Mouse (Mus musculus): ENCODE results near the gene Erich3.

The Erich3 gene

DNA sequence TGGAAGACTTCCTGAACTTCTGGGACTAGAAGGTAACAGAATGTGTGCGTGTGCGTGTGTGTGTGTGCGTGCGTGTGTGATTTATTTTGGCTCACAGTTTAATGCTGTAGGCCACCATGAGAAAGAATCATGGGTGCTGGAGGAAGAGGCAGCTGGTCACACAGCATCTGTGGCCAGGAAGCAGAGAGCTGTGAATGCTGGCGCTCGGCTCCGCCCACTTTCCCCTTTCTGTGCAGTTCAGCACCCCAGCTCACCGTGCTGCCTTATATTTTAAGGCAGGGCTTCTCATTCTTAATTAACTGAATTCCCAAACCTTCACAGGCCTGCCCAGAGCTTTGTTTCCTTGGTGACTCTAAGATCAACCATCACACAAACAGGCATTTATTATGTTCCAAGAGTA lies 9.7 kb downstream of the Erich3 start:
- DNase-seq (ENCODE audit: low read depth, low spot score): no peak

DNA sequence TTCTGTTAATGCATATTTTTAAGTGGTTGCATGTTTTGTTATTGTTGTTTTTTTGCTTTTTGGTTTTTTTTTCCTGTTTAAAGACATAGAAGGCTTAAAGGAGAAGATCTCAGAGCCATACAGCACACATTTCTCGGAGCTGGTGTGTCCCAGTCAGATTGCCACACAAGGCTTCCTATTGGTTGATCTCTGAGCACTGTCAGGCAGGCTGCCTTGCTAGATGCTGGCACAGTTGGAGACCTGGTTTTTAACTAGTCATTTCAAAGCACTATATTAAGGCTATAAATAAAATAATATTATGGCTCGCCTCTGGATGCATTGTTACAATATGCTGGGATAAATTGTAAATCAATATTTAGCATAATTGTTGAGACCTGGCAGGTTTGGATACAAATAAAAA lies 18.9 kb downstream of the Erich3 start:
- DNase-seq (ENCODE audit: low read depth, low spot score): no peak

DNA sequence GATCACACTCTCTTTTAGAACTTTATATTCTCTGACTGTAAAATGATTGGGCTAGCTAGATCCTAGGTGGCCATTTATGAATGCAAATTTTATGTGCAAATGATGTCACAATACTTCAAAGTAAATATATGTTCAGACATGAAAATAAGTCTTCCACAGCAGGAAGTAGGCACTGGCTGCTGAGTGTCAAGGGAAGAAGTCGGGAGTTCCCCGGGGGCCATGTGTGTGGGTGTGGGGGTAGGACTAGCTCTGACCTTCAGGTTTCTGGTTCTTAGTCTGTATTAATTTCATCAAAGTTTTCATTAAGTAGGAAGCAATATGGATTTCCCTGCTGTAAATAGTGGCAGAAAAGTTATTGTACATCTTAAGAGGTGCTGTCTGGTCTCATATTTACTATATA lies 20.0 kb downstream of the Erich3 start:
- DNase-seq (ENCODE audit: low read depth, low spot score): no peak

DNA sequence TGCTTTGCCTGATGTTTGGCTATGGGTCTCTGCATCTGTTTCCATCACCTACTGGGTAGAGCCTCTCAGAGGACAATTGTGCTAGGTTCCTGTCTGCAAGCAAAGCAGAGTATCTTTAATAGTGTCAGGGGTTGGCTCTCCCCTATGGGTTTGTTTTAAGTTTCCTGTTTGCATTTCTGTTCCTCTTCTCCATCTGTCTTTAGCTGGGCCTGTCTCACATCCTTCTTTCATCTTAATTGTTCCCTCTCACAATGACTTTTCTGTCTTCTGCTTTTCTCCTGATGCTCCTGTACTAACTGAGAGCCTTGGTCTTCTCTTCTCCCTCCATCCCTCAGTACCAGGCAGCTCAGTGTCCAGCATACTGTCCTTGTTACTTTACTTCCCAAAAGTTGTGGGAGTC lies 26.6 kb downstream of the Erich3 start:
- no peak for DNase-seq (ENCODE audit: low read depth, low spot score)

DNA sequence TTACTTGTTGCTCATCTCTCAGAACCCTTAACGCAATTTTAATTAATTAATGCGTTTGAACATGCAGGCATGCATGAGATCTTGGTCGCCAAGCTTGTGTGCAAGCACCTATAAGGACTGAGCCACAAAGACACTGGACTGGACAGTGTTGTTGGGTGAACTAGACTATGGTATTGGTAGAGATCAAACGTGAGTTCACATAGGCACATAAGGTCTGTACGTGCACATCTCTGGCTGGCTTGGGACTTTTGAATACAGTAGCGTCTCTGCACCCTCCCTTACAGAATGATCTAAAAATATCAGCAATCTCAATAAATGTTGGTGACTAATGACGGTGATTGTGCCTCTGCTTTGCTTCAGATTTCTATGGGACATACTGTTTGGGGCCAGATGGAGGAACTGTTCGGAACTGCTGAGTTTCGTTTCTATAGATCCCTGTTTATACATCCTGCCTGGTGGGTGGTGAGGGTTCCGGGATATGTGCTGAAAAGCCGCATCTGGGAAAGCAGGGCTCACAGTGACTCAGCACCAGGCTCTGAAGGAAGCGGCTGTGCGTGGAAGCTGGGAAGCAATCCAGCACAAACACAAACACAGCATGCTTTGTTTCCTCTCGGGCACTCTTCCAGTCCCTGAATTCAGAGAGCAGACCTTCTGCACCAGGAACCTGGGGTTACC lies 28.4 kb downstream of the Erich3 start:
- DNase-seq (ENCODE audit: low read depth, low spot score): peak; percentile 65

DNA sequence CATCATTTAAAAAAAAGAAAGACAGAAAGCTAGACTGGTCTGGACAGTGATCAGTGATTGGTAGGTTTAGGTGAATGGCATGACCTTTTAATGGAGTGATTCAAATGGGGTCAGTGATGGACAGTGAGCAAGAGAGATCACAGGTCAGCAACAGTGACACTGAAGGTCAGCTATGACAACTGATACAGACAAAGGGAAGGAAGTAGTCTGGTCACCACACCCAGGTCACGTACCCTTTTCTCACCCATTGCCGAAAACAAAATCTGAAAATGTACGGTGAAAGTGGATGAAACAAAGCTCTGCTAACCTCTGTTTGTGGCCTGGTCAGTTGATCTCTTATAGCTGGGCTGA lies 28.9 kb downstream of the Erich3 start:
- no peak for DNase-seq (ENCODE audit: low read depth, low spot score)

DNA sequence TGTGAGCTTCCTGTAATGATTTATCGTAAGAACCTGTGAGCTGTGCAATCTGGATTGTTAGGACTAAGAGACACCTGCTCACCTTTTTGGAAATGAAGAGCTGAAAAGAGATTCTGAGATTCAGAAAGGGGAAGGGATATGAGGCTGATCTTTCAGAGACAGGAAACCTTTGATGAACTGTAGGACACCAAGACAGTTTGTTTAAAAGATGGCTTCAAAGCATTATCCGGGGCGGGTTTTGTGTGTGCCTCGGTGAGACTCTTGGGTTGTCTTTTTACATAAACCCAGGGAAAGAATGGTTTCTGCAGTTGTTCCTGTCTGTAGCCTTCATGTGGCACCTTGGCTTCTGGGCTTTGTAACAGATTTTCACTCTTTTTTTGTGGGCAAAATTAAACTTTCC lies 30.2 kb downstream of the Erich3 start:
- no peak for DNase-seq (ENCODE audit: low read depth, low spot score)

DNA sequence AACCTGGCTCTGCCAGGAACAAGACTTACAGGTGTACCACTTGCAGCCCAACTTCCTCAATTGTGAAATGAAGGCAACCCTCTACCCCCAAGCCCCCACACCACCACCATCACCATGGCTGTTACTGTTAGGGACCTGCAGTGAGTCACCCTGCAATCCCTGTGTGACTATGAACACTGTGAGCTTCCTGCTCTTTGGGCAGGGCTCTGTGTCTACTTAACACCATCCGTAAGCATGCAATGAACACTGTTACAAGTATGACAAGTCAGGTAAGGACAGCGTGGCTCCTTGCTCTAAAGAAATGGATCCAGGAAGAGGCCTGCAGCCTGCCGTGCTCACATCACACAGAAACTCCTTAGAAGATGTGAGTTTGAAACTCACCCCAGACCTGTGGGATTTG lies 33.0 kb downstream of the Erich3 start:
- no peak for DNase-seq (ENCODE audit: low read depth, low spot score)

DNA sequence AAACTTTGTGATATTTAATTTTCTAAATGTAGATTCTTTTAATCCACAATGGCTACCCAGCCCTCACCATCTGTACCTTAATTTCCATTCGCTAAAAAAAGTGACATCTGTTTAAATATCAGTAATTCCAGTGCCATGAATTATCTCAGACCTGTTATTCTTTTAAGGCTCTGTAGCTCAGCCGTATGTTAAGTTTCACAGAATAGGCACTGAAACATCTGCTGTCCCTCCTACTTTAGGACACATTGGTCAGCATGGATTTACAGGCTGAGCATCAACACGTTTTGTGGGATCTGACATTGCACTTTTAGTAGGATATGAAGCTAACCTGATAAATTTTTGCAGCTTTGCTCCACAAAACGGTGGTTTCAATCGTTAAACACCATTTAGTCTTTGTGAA lies 35.2 kb downstream of the Erich3 start:
- DNase-seq (ENCODE audit: low read depth, low spot score): no peak

DNA sequence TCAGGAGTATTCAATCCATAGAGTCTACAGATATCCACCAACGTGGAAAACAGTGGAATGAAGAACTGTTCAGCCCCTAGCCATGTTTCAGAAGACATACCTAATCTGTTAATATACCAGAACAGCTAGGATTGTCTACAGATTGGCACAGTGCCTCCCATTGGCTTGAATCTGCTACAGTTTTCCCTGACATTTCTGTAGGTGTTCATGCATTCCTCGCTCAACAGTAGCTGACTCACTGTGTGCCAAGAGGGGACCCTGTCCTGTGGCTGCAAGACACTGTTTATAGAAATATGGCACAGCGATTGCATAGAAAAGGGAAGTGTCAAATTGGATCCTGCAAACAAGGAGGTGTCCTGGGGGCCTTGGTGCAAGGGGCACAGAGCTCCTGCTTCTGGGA lies 36.6 kb downstream of the Erich3 start:
- no peak for DNase-seq (ENCODE audit: low read depth, low spot score)

DNA sequence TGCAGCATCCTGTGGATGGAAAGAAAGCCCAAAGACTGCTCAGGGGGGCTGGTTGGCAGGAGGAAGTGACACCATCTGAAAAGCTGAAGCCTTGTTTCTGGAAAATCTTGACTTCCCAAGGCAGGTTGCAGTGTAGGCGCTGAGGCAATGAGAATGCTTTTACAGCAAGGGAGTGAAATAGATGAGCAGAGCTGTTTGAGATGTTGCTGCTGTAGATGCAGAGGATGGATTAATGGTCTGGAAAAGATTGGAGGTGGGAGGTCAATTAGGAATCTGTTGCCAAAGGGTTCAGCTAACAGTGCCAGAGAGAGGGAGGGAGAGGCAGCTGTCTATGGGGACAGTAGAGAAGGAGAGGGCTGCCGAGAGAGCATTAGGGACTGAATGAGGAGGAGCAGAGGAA lies 37.1 kb downstream of the Erich3 start:
- peak; percentile 21 for DNase-seq (ENCODE audit: low read depth, low spot score)

DNA sequence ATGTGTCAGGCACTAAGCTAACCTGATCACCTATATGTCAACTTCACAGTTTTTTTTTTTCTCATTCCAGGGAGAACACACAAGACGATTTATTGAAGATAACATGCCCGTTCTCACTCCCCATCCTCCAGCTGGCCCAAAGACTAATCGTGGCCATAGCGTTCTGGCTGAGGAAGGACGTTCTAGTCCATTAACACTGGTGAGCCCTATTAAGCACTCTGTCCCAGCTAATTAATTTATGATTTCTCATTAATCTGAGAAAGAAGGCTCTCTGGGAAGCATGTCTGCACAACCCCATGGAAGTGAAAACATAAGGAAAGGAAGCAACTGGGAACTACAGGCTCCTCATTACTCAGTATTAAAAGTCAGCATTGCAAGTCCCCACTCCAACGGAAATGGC lies 41.1 kb downstream of the Erich3 start:
- no peak for DNase-seq (ENCODE audit: low read depth, low spot score)

DNA sequence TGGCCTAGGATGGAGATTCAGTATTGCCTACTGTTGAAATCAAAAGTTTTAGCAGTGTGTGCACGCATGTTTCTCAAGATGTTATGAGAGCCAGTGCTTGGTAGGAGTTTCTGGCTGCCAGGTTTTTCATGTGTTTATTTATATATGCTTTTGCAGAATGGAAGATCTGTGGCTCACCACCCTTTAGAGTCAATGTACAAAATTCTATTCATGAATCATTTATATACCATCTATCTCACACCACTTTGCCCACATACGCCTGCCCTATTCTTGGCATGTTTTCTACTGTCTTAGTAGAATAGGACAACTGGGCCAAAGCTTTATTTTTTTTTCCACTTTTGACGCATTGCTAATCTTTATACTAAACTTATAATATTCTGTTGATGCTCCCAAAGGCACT lies 44.5 kb downstream of the Erich3 start:
- no peak for DNase-seq (ENCODE audit: low read depth, low spot score)

DNA sequence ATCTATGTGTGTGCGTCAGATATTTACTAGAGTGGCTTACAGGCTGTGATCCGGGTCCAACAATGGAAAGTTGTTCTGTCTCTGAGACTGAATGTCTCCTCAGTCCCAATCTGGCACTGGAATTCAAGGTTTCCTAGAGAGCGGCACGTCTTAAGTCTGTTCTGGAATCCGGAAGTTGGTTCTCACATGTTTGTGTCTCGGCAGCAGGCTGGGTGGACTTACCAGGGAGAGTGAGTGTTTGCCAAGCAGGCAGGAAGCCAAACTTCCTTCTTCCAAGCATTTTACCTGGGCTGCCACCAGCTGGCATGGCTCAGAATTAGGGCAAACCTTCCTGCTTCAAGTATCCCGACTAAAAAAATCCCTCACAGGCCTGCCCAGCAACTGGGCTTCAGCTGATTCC lies 59.5 kb downstream of the Erich3 start:
- no peak for DNase-seq (ENCODE audit: low read depth, low spot score)

DNA sequence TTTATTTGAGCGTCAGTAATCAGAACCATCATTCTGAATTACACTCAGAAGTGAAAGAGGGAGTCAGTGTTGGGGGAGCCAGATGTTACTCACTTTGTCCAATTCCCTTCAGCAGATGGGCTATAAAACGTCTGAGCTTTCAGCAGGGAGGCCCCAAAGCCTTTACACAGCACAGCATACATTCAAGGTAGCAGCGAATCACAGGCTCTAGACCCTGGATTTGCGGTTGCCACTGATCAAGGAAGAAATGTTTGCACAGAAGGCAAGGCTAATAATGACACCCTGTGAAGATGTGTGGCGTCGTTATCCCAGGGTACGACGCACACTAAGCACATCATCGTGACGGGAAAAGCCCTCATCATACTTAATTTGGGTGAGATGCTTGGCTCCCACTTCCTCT lies 67.8 kb downstream of the Erich3 start:
- no peak for DNase-seq (ENCODE audit: low read depth, low spot score)

DNA sequence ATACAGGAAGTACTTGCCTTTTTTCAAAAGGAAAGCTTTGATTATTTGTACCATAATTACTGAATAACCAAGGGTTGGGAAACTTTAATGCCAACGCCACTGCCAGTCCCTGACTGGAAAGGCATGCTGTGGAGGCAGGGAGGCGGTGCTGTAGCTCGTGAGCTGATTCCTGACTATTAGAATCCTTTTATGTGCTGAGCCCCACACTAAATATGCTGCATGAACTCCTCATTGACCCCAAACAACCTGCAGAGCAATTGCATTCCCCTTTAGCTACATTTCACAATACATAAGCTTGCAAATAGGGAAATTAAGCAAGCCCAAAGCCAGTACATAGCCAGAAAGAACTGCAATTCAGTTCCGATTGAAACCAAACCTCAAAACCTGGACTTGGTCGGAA lies 77.8 kb downstream of the Erich3 start:
- no peak for DNase-seq (ENCODE audit: low read depth, low spot score)

DNA sequence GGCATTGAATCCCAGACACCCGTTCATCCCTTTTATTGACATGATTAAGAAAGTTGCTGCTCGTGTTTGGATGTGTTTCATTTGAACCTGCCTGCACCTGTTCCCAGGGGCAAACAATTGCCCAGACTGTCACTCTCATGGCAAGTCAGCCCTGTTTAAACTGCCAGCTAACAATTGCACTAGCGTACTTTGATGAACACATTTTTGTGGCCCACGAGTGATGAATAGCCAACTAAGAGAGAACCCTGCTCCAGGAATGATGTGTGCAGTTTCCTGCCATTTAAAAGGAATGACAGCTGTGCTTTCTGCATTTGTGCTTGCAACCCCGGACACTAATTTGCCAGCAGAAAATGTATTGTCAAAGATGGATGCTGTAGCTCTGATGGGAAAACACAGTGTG lies 79.3 kb downstream of the Erich3 start:
- DNase-seq (ENCODE audit: low read depth, low spot score): no peak

DNA sequence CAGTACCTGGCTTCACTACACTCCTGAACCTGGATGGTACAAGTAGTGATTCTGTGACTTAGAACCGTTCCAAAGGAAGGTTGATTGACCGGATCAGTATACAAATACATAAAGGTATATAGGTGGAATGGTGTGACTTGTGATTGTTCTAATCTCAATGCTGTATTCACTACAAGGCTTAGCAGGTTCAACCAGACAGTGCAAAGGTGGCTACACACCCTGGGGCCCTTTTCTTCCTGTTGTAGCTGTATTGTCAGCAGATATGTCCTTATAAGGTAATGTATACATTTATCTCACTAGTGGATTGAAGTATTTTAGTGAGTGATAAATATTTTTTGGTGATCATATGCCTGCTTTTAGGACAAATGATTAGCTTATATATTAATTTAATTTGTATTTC lies 80.7 kb downstream of the Erich3 start:
- no peak for DNase-seq (ENCODE audit: low read depth, low spot score)

DNA sequence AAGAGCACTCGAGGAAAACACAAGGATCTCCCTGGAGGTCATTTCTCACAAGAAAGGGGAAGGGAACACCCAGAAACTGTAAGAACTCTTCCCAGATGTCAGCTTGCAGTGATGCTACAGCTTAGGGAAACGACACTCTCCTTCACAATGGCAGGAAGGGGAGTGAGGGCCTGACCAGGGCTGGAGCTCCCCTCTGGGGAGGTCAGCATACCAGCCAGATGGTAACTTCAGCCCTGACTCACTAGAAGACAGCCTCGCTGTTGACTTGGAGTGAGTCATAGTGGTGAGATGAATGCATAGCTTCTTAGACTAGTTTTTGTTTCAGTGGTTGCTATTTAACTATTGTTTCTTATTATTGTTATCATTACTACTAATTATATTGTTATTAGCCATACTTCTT lies 90.8 kb downstream of the Erich3 start:
- no peak for DNase-seq (ENCODE audit: low read depth, low spot score)

DNA sequence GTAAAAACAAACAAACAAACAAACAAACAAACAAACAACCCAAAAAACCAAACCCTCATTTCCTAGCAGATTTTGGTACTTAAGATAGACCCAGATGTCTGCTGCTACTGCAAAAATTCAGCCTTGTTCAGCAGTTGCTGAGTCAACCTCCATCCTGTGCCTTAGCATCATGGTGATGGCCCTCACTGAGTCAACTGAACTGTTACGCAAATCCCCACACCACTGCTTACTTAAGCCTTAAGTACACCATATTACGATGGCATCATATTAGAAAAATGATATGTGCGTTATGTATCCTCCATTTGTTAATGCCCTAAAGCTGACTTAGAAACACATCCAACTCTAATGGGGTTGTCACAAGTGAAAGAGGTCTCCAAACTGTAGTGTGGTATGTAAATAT lies 91.6 kb downstream of the Erich3 start:
- DNase-seq (ENCODE audit: low read depth, low spot score): no peak

DNA sequence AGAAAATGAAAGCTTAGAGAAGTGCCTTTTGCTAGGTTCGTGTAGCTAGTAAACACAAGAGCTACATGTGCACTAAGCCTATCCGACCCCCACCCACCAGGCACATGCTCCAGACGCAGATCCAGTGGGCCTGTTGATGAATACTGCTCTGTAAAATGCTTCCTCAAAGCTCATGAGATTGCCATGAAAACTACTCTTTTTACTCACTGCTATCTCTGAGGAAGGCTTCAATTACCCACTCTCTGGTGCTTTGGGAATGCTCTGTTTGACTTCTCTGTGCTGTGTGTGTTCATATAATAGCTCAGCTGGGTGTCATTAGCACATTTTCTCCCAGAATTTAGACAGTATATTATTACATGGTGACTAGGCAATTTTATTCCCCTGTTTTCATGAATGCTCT lies 94.4 kb downstream of the Erich3 start:
- DNase-seq (ENCODE audit: low read depth, low spot score): no peak

DNA sequence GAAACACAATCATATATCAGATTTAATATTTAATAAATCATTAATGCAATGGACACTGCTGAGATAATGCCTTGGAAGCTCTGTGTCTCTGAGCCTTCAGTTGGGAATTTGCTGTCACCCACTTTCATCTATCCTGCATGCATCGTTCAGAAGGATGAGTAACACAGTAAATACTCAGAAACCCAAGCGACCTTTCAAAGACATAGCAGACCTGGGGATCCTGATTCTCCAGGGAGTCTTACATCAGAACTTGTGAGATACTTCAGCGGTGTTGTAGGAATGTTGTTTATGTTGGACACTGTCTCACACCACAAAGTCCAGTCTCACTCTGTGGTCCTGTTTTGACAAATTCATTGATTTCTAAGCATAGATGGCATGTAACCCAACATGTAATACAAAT lies 97.4 kb downstream of the Erich3 start:
- DNase-seq (ENCODE audit: low read depth, low spot score): no peak

DNA sequence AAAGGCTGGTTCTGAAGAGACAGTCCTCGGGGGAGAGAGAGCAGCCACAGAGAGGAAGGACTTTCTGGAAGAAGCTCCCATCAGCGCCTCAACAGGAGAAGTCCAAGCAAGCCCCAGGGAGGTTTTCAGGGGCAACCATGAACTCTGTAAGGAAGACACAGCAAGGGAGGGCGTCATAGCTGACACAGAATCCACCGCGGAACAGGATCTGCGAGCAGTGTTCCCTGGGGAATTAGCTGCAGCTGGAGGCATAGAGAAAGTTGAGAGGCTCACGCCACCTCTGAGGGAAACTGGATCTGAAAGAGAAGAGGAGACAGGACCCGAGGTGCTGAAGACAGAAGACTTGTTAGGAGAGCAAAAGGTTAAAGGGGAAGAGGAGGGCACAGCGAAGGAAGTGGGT lies 99.7 kb downstream of the Erich3 start:
- DNase-seq (ENCODE audit: low read depth, low spot score): no peak

DNA sequence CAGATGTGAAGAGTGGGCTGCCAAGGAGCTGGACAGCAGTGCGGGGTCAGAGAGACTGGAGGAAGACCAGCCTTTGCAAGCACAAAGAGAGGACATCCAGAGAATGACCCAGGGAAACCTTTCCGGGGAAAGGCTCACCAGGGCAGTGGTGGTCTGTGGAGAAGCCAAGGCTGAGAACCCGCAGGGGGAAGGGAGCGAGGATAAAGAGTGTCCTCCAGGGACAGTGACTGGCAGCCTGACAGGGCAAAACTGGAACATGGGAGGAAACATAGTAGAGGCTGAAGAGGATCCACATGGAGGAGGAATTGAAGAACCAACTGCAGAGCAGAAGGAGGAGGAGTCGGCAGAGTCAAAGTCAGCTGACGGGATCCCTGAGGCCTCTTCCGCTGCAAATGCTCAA lies 100.5 kb downstream of the Erich3 start:
- no peak for DNase-seq (ENCODE audit: low read depth, low spot score)

DNA sequence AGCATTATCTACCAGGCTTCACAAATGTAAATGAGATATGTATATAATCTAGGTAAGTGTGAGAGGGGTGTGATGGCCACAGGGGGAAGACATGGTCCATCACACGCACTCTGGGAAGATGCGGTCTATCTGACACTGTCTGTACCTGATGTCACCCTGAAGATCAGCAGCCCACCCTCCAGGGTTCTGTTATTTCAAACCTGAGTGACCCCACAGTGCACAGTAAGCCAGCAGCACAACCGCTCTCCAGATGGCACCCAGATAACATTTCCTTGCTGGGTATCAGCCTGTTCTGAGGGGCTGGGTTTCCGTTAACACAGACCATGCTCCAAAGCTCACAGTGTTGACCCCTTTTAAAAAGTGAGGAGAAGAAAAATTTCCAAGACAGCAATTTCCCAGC lies 102.7 kb downstream of the Erich3 start:
- DNase-seq (ENCODE audit: low read depth, low spot score): no peak

Measured in mesoderm, embryonic 11.5 days (tissue).